Mouse (Mus musculus) liver, embryonic 14.5 days (tissue): ENCODE measurements around the gene Srd5a1.

Source experiments
- CTCF ChIP-seq: IDR thresholded peaks from 2 replicates; pipeline ENCODE4 v1.5.1; 2016; ENCODE audit warnings: antibody characterized with exemption, low read depth, control low read depth
- EP300 ChIP-seq: IDR thresholded peaks from 2 replicates; pipeline ENCODE4 v1.6.1; 2016; ENCODE audit warnings: antibody characterized with exemption, low read depth

- TF ChIP-seq CTCF (no peak), EP300 (no peak)
Observed at GRCm38 (mm10) chr13:69641017-69641416, 29.8 kb upstream of the Srd5a1 start.
